In the genomic region with DNA sequence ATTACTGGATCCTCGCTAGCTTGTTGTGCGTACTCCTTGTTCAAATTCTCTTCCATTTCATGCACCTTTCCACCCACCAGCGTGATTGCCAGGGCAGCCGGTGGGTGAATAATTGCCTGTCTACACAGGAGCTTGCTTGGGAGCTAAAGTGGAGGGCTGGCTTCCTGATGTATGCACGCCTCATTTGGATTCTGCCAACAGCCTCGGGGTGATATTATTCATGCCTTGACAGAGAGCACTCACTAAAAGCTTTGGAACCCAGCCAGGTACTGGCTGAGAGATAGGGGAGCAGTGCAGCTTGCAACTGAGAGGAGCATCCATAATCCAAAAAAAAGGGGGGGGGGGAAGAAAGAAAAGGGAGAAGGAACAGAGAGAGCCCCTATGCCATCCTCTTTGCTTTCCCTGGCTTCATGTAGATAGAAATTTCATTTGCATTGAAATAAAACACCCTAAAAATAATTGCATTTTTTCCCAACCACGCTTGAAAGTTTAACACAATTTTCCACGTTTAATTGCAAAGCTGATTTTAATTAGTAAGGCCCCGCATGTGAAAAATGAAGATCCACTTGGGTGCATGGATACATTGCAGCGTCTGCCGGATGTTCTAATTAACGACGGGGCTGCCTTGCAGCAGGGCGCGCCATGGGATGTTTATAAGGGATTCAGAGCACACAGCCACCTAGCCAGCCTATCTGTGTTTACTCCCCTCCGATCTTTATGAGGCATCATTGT, we compare ENCODE assay signal across 9 mouse cellular contexts.
DNase-seq lines count a peak whose midpoint lies in the region; ATAC-seq lines count a peak whose summit lies in the region.
"Had no signal": no experiment of that assay in that cellular context is flagged by ENCODE, and none has a peak within 500 bp of the region (broad histone marks: within the 10 kb centered on the region; RNA-seq: fewer than 3 reads in every experiment).

No protein-coding gene starts in this region.

- H3K4me1 ChIP-seq in intestine, embryonic 16.5 days (ENCODE audit: control insufficient read depth, insufficient read depth, low read length): no peaks in the 10 kb centered on the region
- H3K4me1 ChIP-seq in midbrain, embryonic 13.5 days (replicated peaks): peaks cover 55% of the 10 kb centered on the region

- no peak overlapping the region for H3K9ac ChIP-seq in intestine, embryonic 16.5 days (ENCODE audit: low read depth, low read length)
- H3K9ac ChIP-seq in midbrain, embryonic 13.5 days (replicated peaks): peak overlapping the region; percentile 33

- WGBS in intestine, embryonic 16.5 days: 27% methylated on average over 16 of the region's 16 CpGs
- 20% methylated on average over 16 of the region's 16 CpGs for WGBS in midbrain, embryonic 13.5 days

- H3K4me2 ChIP-seq in intestine, embryonic 16.5 days (ENCODE audit: low read depth, low read length): no peak overlapping the region
- H3K4me2 ChIP-seq in midbrain, embryonic 13.5 days (replicated peaks): peak overlapping the region; percentile 32

- no peaks in the 10 kb centered on the region for H3K9me3 ChIP-seq in intestine, embryonic 16.5 days (ENCODE audit: control insufficient read depth, low read length)
- no peaks in the 10 kb centered on the region for H3K9me3 ChIP-seq in midbrain, embryonic 13.5 days

- H3K4me3 ChIP-seq in intestine, embryonic 16.5 days (ENCODE audit: low read length): no peak overlapping the region
- H3K4me3 ChIP-seq in midbrain, embryonic 13.5 days (replicated peaks): no peak overlapping the region

- no peak overlapping the region for H3K27ac ChIP-seq in intestine, embryonic 16.5 days (ENCODE audit: low read length)
- peak overlapping the region; percentile 90 for H3K27ac ChIP-seq in midbrain, embryonic 13.5 days
- H3K27ac ChIP-seq: macrophage had no signal

- no peaks in the 10 kb centered on the region for H3K36me3 ChIP-seq in intestine, embryonic 16.5 days (ENCODE audit: control insufficient read depth, insufficient read depth, low read length)
- peaks cover 4% of the 10 kb centered on the region; the same call in 1 of the 2 replicates for H3K36me3 ChIP-seq in midbrain, embryonic 13.5 days

- peak; percentile 18 for DNase-seq in adrenal gland, adult 2 months
- DNase-seq in adrenal gland, postnatal 4 days (ENCODE audit: low spot score in 2 of 2): no peak
- DNase-seq in adrenal gland, postnatal 10 days: peak; percentile 33
- peak; percentile 46 for DNase-seq in fat pad, adult 2 months (ENCODE audit: extremely low read depth, low read depth, low spot score)
- DNase-seq in telencephalon, adult 2 months (ENCODE audit: low read depth, low spot score): peak; percentile 93
- DNase-seq in spleen, postnatal 14 days (ENCODE audit: low spot score in 2 of 2): no peak

- H3K27me3 ChIP-seq in intestine, embryonic 16.5 days (replicated peaks; ENCODE audit: control insufficient read depth, insufficient read depth, low read length): no peaks in the 10 kb centered on the region
- H3K27me3 ChIP-seq in midbrain, embryonic 13.5 days: no peaks in the 10 kb centered on the region

- 0 out of 2 replicates have a peak, but pooled peaks have one; percentile 31 for ATAC-seq in intestine, embryonic 16.5 days
- peak; percentile 93 for ATAC-seq in midbrain, embryonic 13.5 days

Comparison
In these comparisons a context has a peak if more than half of its experiments do, and no peak if none do; other contexts are left out.
1. DNase-seq: peak in adrenal gland, adult 2 months (single experiment), adrenal gland, postnatal 10 days (single experiment), fat pad, adult 2 months (single experiment) and telencephalon, adult 2 months (single experiment); none in adrenal gland, postnatal 4 days (0 of 2) and spleen, postnatal 14 days (0 of 2).